Mouse (Mus musculus) brown adipose tissue, adult 24 weeks (tissue): ENCODE results near the gene C77080. TPM values are rescaled to one million over a fixed set of nuclear protein-coding genes. Genes with fewer than 3 reads are reported as not detected.
A peak's percentile ranks its signal among the peaks of the same experiment; 100 is the strongest.

Experiments
- H3K27ac ChIP-seq: fragments of 200-500 bp; replicated peaks from 2 replicates; pipeline ENCODE4 v1.5.1; 2012; ENCODE audit warnings: low read depth, mild to moderate bottlenecking, low read length
- H3K4me1 ChIP-seq: fragments of 200-500 bp; 2 replicates; pipeline ENCODE4 v1.6.1; 2012; ENCODE audit warnings: low read length, mixed read lengths; ENCODE audit not compliant: control insufficient read depth, insufficient read depth, insufficient read length
- H3K4me3 ChIP-seq: fragments of 200-500 bp; 2 replicates; pipeline ENCODE4 v1.5.1; 2012; ENCODE audit warnings: low read depth, mild to moderate bottlenecking, low read length, moderate library complexity; ENCODE audit not compliant: insufficient read depth
- polyA plus RNA-seq: library from polyadenylated mRNA; stranded (reverse); fragments of >200 nt; gene quantifications from 2 replicates; pipeline ENCODE4 v1.2.4, GENCODE M21; 2012; ENCODE audit not compliant: missing spikeins, insufficient read depth, insufficient read length

Gene C77080
- polyA plus RNA-seq, 1 experiment: 1.9 TPM

- Histone ChIP-seq H3K27ac (no peak overlapping the region; the same call in 1 of the 2 replicates), H3K4me3 (peak overlapping the region; percentile 70), H3K4me1 (no peaks in the 10 kb centered on the region)
These were observed 72.2 kb downstream of the C77080 start for GRCm38 (mm10) chr4:129188803-129189541.

GRCm38 (mm10) chr4:129188041-129188659, 73.1 kb downstream of the C77080 start:
- Histone ChIP-seq H3K4me3 (peak overlapping the region; percentile 70; the same call in 1 of the 2 replicates), H3K4me1 (no peaks in the 10 kb centered on the region), H3K27ac (no peak overlapping the region)

- no peak overlapping the region for H3K4me3 ChIP-seq
- no peaks in the 10 kb centered on the region for H3K4me1 ChIP-seq
- no peak overlapping the region for H3K27ac ChIP-seq
These were observed 81.6 kb downstream of the C77080 start for GRCm38 (mm10) chr4:129179560-129179959.

GRCm38 (mm10) chr4:129172529-129172928, 88.7 kb downstream of the C77080 start:
- Histone ChIP-seq H3K4me1 (no peaks in the 10 kb centered on the region), H3K4me3 (no peak overlapping the region)

More at GRCm38 (mm10) chr4:129172529-129172928, 88.7 kb downstream of the C77080 start:
- H3K27ac ChIP-seq: no peak overlapping the region

Other genes starting within 250 kb of the C77080 start
- 13.1 and 15.5 TPM in 2 replicates for gene Rnf19b, start 203.1 kb downstream of the C77080 start, polyA plus RNA-seq
- gene Tmem54, start 155.9 kb downstream of the C77080 start, polyA plus RNA-seq: not detected in 2 replicates
- not detected in 2 replicates for gene Hpca, start 139.4 kb downstream of the C77080 start, polyA plus RNA-seq
- 1.2 and 1.8 TPM in 2 replicates for gene Fndc5, start 124.4 kb downstream of the C77080 start, polyA plus RNA-seq
- gene S100pbp, start 71.7 kb downstream of the C77080 start, polyA plus RNA-seq: 4.6 and 12.6 TPM in 2 replicates
- 18.8 and 19.3 TPM in 2 replicates for gene Yars, start 71.6 kb downstream of the C77080 start, polyA plus RNA-seq
- 0.75 and 1.3 TPM in 2 replicates for gene Sync, start 26.2 kb upstream of the C77080 start, polyA plus RNA-seq
- gene Rbbp4, start 74.0 kb upstream of the C77080 start, polyA plus RNA-seq: 77.7 and 87.6 TPM in 2 replicates
- 92.1 and 127 TPM in 2 replicates for gene Zbtb8os, start 74.3 kb upstream of the C77080 start, polyA plus RNA-seq
- 1.5 and 3.4 TPM in 2 replicates for gene Zbtb8a, start 116.7 kb upstream of the C77080 start, polyA plus RNA-seq
- gene Zbtb8b, start 179.4 kb upstream of the C77080 start, polyA plus RNA-seq: not detected in 2 replicates
- 24.8 and 35.7 TPM in 2 replicates for gene Bsdc1, start 200.2 kb upstream of the C77080 start, polyA plus RNA-seq
- not detected in 2 replicates for gene Tssk3, start 229.6 kb upstream of the C77080 start, polyA plus RNA-seq
- not detected in 2 replicates for gene Fam229a, start 229.8 kb upstream of the C77080 start, polyA plus RNA-seq